Mouse (Mus musculus): ENCODE data around the gene Il22. TPM values are rescaled to one million over a fixed set of nuclear protein-coding genes. Genes with fewer than 3 reads are reported as not detected.

Il22 gene
- polyA plus RNA-seq, 1 experiment from 2014 or later = not detected

Other genes with a start within 250 kb of the Il22 start
- 20.7 and 20.9 TPM in 2 replicates for gene Mdm1, start 63.1 kb upstream of the Il22 start, polyA plus RNA-seq (2014; fragmentation: Nextera tagmentation; extraction: Ambion mirVana)
- gene Gm32717, start 35.8 kb downstream of the Il22 start, polyA plus RNA-seq (2014; fragmentation: Nextera tagmentation; extraction: Ambion mirVana) = not detected in 2 replicates
- not detected in 2 replicates for gene Gm32802, start 53.7 kb downstream of the Il22 start, polyA plus RNA-seq (2014; fragmentation: Nextera tagmentation; extraction: Ambion mirVana)
- gene Iltifb, start 90.1 kb downstream of the Il22 start, polyA plus RNA-seq (2014; fragmentation: Nextera tagmentation; extraction: Ambion mirVana) = not detected in 2 replicates
- 0.16 TPM in 1 of 2 replicates, not detected in the other for gene Gm9040, start 122.0 kb downstream of the Il22 start, polyA plus RNA-seq (2014; fragmentation: Nextera tagmentation; extraction: Ambion mirVana)
- gene Gm9044, start 127.5 kb downstream of the Il22 start, polyA plus RNA-seq (2014; fragmentation: Nextera tagmentation; extraction: Ambion mirVana) = 0.16 TPM in 1 of 2 replicates, not detected in the other
- gene Gm9045, start 132.9 kb downstream of the Il22 start, polyA plus RNA-seq (2014; fragmentation: Nextera tagmentation; extraction: Ambion mirVana) = not detected in 2 replicates
- not detected in 2 replicates for gene Gm9046, start 138.3 kb downstream of the Il22 start, polyA plus RNA-seq (2014; fragmentation: Nextera tagmentation; extraction: Ambion mirVana)
- not detected in 2 replicates for gene Gm9048, start 143.7 kb downstream of the Il22 start, polyA plus RNA-seq (2014; fragmentation: Nextera tagmentation; extraction: Ambion mirVana)
- gene Gm9049, start 149.2 kb downstream of the Il22 start, polyA plus RNA-seq (2014; fragmentation: Nextera tagmentation; extraction: Ambion mirVana) = not detected in 2 replicates
- gene Ifng, start 236.1 kb downstream of the Il22 start, polyA plus RNA-seq (2014; fragmentation: Nextera tagmentation; extraction: Ambion mirVana) = not detected in 2 replicates